In the genomic region with DNA sequence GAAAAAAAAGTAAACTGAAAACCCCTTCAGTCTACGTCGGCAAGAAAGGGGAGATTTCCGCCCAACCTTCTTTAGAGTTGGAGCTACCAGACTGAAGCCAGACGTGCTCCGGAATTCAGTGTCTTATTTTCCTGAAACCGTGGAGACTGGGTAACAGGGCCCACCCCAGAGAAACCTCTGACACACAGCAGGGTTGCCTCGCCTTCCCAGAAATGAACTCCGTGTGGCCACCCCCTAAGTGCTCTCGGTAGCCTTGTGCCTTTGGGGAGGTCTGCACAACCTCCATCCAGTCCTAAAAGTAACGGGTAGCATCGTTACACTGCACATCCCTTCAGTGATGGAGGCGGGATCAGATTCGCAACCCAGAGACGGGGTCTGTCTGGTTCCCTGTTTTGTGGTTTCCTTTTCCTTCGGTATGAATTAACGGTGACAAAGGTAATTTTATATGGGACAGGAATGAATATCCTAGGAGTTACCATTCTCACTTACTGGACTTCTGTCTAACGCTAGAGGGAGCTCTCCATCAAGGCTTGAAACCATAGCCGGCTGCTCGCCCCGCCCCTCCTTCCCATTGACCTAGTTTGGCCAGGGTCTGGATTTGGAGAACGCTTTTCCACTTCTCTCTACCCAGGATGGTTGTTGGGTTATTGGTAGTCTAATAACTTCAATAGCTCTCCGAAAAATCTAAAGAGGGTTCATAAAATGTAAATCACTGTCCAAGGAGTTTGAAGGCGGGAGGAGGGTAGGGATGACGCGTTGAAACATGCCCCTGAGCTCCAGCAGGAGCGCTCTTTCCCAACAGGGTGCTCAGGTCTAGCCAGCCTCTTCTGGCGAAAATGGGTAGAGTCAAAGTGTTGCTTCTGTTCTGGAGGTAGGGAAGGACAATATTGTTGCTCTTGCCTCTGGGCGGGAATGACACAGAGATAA, we compare ENCODE assay signal across 9 mouse cellular contexts. TPM values are rescaled to one million over a fixed set of nuclear protein-coding genes. Genes with fewer than 3 reads are reported as not detected.
DNase-seq lines count a peak whose midpoint lies in the region; ATAC-seq lines count a peak whose summit lies in the region.
"Had no signal": no experiment of that assay in that cellular context is flagged by ENCODE, and none has a peak within 500 bp of the region (broad histone marks: within the 10 kb centered on the region; RNA-seq: fewer than 3 reads in every experiment).

No protein-coding gene starts in this region.

- H3K9ac ChIP-seq in hindbrain, embryonic 13.5 days = peak overlapping the region; percentile 67

- H3K27me3 ChIP-seq in hindbrain, embryonic 13.5 days = peaks cover 71% of the 10 kb centered on the region

- H3K27ac ChIP-seq in hindbrain, embryonic 13.5 days = no peak overlapping the region

- no peaks in the 10 kb centered on the region for H3K9me3 ChIP-seq in hindbrain, embryonic 13.5 days

- WGBS in hindbrain, embryonic 13.5 days = 3% methylated on average over 28 of the region's 28 CpGs

- DNase-seq in NIH3T3 (ENCODE audit: low read depth) = peak; percentile 81
- DNase-seq in cerebellum, postnatal 14 days = peak; percentile 92
- DNase-seq in frontal cortex, postnatal 14 days (ENCODE audit: low spot score in 2 of 2) = peak; percentile 67 to 77
- DNase-seq in layer of hippocampus, postnatal 14 days (ENCODE audit: low spot score in 2 of 2) = peak; percentile 82 to 90
- DNase-seq in lung, postnatal 25 days (ENCODE audit: low spot score) = peak; percentile 92
- peak; percentile 80 for DNase-seq in retina, postnatal 7 days (ENCODE audit: low read depth, low spot score)
- peak; percentile 28 for DNase-seq in urinary bladder, postnatal 10 days (ENCODE audit: low spot score)

- H3K4me2 ChIP-seq in hindbrain, embryonic 13.5 days = peak overlapping the region; percentile 67

- H3K4me3 ChIP-seq in hindbrain, embryonic 13.5 days = peak overlapping the region; percentile 38

- peaks cover 51% of the 10 kb centered on the region for H3K4me1 ChIP-seq in hindbrain, embryonic 13.5 days (replicated peaks)

- H3K36me3 ChIP-seq in hindbrain, embryonic 13.5 days = no peaks in the 10 kb centered on the region

- ATAC-seq in hindbrain, embryonic 13.5 days (ENCODE audit: low FRiP score) = peak; percentile 79

RNA-seq across cellular contexts. Expression of a gene that starts 6.1 kb away (rescaled TPM):
- not detected in 2 replicates for polyA plus RNA-seq in hindbrain, embryonic 13.5 days (2015; fragmentation: Nextera tagmentation; extraction: Ambion mirVana)
- total RNA-seq in layer of hippocampus, postnatal 14 days (2021) = not detected
- total RNA-seq: left cerebral cortex, adult 8-10 months had no signal

RNA-seq across cellular contexts. Expression of a gene that starts 6.5 kb away (rescaled TPM):
- 0.22 and 0.32 TPM in 2 replicates for polyA plus RNA-seq in hindbrain, embryonic 13.5 days (2015; fragmentation: Nextera tagmentation; extraction: Ambion mirVana)
- 10 to 100 TPM; 38.0 to 40.8 TPM for total RNA-seq in layer of hippocampus, postnatal 14 days (2021)

RNA-seq across cellular contexts. Expression of a gene that starts 50.0 kb away (rescaled TPM):
- not detected in 2 replicates for polyA plus RNA-seq in hindbrain, embryonic 13.5 days (2015; fragmentation: Nextera tagmentation; extraction: Ambion mirVana)
- total RNA-seq in layer of hippocampus, postnatal 14 days (2021) = under 1 TPM; 0.36 to 0.65 TPM

Comparison
In these comparisons a context has a peak if more than half of its experiments do, and no peak if none do; other contexts are left out.
1. DNase-seq: peak in every context shown above with its lines; median percentile 92 in cerebellum, postnatal 14 days; 92 in lung, postnatal 25 days; 86 in layer of hippocampus, postnatal 14 days; 81 in NIH3T3; 80 in retina, postnatal 7 days; 72 in frontal cortex, postnatal 14 days; 28 in urinary bladder, postnatal 10 days.